Mouse (Mus musculus) erythroid progenitor cell, adult 5-6 weeks (primary cell): Measurements from ENCODE around the gene Tpm1. TPM values are rescaled to one million over a fixed set of nuclear protein-coding genes. Genes with fewer than 3 reads are reported as not detected.

Source experiments
- ATAC-seq: replicated peaks from 2 replicates; pipeline ENCODE4 v1.8.0; 2016; ENCODE audit warnings: moderate number of reproducible peaks, mild to moderate bottlenecking, moderate TSS enrichment, inconsistent platforms; ENCODE audit not compliant: poor library complexity, low FRiP score, severe bottlenecking
- total RNA-seq, 2 experiments: library from RNA; stranded (forward) in 1 of 2; stranded (reverse) in 1 of 2; fragments of 150-400 nt in 1 of 2; fragments of 186-747, 209-891 nt in 1 of 2; gene quantifications; 2 replicates each; pipeline versions ENCODE4 v1.2.3 to v1.2.4; 2015 to 2017; ENCODE audit warnings: low replicate concordance in 2 of 2

Tpm1 gene
- total RNA-seq, 2 experiments from 2014 or later = 53.7 to 68.7 TPM

- ATAC-seq = peak; percentile 48
These were observed 57.3 kb downstream of the Tpm1 start for GRCm38 (mm10) chr9:66991750-66992410.

DNA sequence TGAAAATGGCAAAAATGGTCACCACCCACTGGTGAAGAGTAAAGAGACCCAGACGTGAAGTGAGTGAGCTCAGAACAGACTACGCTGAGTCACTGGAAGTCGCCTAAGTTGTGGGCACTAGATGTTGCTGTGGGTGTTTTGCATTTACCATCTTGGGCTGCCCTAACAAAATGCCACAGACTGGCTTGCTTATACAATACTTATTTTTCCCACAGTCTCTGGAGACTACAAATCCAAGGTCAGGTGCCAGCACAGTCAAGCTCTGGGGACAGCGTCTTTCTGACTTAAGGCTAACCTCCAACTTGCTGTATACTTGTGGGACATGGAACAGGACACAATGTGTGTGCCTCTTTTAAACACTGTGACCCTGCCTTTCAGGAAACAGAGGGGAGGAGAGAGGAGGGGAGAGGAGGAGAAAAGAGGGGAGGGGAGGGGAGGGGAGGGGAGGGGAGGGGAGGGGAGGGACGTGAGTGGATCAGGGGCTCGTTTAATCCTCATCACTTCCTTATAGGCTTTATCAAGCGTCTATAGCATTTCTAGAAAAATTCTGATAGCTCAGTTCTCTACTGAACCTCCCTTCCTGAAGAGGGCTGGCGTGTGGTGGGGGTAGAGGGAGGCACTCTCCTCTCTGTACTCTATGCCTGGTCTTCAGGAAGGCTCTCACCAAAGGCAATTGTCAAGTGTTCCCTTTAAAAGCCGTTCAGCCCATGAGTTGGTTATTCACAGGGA is 58.0 kb downstream of the Tpm1 start:
- no peak for ATAC-seq

GRCm38 (mm10) chr9:66990046-66990445 is 59.2 kb downstream of the Tpm1 start:
- no peak for ATAC-seq

GRCm38 (mm10) chr9:66989581-66989980 is 59.6 kb downstream of the Tpm1 start:
- ATAC-seq = no peak

DNA sequence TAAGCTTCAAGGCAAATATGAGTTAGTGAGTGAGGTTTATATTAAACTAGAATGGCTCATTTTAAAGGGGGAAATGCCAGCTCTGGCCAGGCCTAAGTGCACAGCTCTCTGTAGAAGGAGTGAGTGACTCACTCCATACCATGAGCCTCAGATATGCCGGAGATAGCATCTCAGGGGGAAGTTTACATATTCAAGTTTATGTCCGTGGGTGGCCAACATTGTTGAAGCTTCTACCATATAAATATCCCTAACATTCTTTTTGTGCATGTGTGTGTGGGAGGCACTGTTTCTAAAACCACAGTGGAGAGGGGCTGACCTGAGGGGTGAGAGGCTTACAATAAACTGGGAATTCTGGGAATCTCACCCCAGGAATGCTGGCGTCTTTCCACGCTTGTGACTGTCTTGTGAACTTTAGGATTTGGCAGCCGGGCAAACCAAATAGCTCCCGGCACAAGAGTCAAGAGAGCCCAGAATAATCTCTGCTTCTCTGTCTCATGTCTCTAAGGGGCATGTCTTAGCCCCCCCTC is 60.3 kb downstream of the Tpm1 start:
- no peak for ATAC-seq

GRCm38 (mm10) chr9:66988198-66988887 is 60.9 kb downstream of the Tpm1 start:
- ATAC-seq = peak; percentile 78

DNA sequence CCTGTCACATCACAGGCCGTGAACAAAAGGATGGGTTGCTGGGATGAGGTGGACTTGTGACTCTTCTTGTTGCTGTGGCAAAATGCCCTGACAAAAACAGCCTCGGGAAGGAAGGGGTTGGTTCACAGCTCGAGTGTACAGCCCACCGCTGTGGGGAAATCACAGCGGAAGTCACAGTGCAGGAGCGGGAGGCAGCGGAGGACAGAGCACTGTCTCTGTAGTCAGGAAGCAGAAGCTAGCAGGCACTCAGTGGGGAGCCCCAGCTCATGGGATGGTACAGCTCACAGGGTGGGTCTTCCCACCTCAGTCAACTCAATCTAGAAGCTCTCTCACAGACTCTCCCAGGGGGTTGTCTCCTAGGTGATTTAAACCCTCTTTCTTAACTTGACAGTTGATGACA is 63.8 kb downstream of the Tpm1 start:
- ATAC-seq = no peak

GRCm38 (mm10) chr9:66982085-66982484 is 67.1 kb downstream of the Tpm1 start:
- ATAC-seq = no peak

DNA sequence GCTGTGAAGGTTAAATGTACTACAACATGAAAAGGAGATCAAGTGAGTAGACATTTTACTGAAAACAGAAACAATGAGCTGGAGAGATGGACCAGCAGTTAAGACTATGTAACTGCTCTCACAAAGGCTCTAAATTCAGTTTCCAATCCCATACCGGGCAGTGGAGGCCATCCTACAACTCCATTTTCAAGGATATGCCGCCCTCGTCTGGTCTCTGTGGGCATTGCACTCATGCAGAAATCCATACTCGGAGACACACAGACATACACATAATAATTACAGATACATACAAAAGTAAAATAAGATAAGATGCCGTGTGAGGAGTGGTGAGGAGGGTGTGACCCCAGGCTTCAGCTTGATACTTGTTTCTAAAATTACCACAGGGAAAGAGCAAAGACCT is 68.7 kb downstream of the Tpm1 start:
- ATAC-seq = peak; percentile 81

DNA sequence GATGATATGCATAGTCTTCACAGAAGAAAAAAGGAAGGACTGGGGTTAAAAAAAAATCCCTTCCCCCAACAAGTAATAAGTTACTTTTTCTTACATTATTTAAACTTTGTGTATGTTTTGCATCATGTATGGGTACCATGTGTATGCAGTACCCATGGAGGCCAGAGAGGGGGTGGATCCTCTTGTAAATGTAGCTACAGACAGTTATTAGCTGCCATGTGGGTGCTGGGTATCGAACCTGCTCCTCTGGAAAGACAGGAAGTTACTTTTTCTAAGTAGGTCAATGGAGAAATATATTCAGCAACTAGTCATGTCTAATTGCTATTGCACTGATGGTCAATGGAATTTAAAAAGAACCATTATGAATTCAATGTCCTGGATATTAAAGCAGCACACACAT is 70.7 kb downstream of the Tpm1 start:
- ATAC-seq = no peak

GRCm38 (mm10) chr9:66977982-66978381 is 71.2 kb downstream of the Tpm1 start:
- no peak for ATAC-seq

DNA sequence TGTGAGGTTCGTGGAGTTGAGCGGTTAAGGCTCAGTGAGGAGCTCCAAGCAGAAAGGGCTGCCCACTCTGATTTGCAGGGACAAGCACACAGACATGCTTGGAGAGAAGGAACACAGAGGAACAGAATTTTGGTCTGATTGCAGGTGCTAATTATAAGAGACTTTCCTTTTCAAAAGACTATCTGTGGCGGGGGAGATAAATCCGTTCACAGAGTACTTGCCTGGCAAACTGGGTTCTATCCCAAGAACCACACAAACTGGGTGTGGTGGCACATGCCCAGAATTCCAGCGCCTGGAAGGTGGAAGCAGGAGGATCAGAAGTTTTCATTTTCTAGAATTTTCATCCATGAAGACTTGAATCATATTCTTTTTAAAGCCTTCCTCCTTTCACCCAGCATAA is 72.1 kb downstream of the Tpm1 start:
- ATAC-seq = no peak

DNA sequence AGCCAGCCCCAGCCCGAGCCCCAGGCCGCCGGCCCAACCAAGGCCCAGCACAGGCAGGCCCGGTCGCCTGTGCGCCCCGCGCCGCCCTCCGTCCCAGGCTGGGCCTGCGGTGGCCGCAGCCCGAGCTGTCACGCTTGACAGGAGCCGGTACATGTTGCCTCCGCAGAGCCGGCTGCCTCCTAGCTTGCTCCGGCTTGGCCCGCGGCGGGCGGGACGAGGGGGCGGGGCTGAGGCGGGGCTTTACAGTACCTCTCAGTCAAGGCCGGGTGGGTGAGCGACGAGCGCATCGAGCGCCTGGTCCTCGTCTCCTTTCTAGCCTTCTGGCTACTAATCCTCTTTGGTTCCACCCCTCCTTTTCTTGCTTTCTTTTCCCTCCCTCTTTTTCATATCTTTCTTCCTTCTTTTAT is 74.0 kb downstream of the Tpm1 start, which contains the start of gene Lactb:
Gene Lactb, minus strand, starts transcription at position 246 of the 407 bp plus-strand sequence.
- peak; percentile 94 for ATAC-seq

DNA sequence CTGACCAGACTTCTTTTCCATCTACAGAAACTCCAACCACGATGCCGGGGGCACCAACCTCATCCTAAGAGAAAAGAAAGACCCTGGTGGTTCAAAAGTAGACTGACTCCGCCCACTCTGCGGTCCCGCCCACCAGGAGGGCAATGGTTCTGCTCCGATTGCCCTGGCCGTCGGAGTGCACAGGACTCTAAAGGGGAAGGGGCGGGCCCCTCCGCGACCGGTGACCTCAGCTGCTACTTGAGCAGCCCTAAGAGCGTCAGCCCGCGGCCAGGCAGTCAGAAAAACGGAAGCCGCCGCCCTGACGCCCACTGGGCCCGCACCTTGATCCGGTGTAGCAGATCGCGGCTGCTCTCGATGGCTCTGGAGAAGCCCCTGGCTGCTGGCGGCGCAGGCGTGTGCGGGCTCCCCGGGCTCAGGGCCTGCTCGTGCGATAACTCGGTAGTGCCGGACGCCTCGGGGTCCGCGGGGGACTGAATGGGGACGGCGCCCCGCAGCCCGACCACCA is 74.4 kb downstream of the Tpm1 start:
- ATAC-seq = peak; percentile 76

Other genes with a start within 250 kb of the Tpm1 start
- gene Aph1c, start 214.7 kb downstream of the Tpm1 start, total RNA-seq (2015; ENCODE audit: low replicate concordance) = 1.7 and 11.5 TPM in 2 replicates
- gene Aph1c, start 214.7 kb downstream of the Tpm1 start, total RNA-seq (2017; ENCODE audit: low replicate concordance) = 3.0 TPM in 1 of 2 replicates, not detected in the other
- 98.7 and 104 TPM in 2 replicates for gene Rab8b, start 129.7 kb downstream of the Tpm1 start, total RNA-seq (2015; ENCODE audit: low replicate concordance)
- 113 and 121 TPM in 2 replicates for gene Rab8b, start 129.7 kb downstream of the Tpm1 start, total RNA-seq (2017; ENCODE audit: low replicate concordance)
- gene Rps27l, start 103.3 kb downstream of the Tpm1 start, total RNA-seq (2015; ENCODE audit: low replicate concordance) = 98.9 and 165 TPM in 2 replicates
- 37.9 and 53.8 TPM in 2 replicates for gene Rps27l, start 103.3 kb downstream of the Tpm1 start, total RNA-seq (2017; ENCODE audit: low replicate concordance)
- gene Lactb, start 73.9 kb downstream of the Tpm1 start, total RNA-seq (2015; ENCODE audit: low replicate concordance) = 8.8 and 18.7 TPM in 2 replicates
- gene Lactb, start 73.9 kb downstream of the Tpm1 start, total RNA-seq (2017; ENCODE audit: low replicate concordance) = 7.7 and 12.5 TPM in 2 replicates